Mouse (Mus musculus) testis, adult 2 months (tissue): ENCODE data around the gene Chd9.

Experiments
- CTCF ChIP-seq: fragments of 200-500 bp; IDR thresholded peaks from 2 replicates; pipeline ENCODE4 v1.5.1; 2012; ENCODE audit warnings: low read depth, mild to moderate bottlenecking, inconsistent platforms, low read length, moderate library complexity; ENCODE audit not compliant: control insufficient read depth, insufficient read depth, insufficient replicate concordance
- POLR2A ChIP-seq: fragments of 200-500 bp; IDR thresholded peaks from 2 replicates; pipeline ENCODE4 v1.6.1; 2012; ENCODE audit warnings: low read depth, mild to moderate bottlenecking, inconsistent platforms, low read length, moderate library complexity; ENCODE audit not compliant: control insufficient read depth

GRCm38 (mm10) chr8:90817293-90817692 lies 10.9 kb upstream of the Chd9 start, which contains the start of gene Gm19935:
- TF ChIP-seq CTCF = no peak
- no peak for TF ChIP-seq POLR2A
